Mouse (Mus musculus) heart, embryonic 11.5 days (tissue): ENCODE data around the gene Kif1c. TPM values are rescaled to one million over a fixed set of nuclear protein-coding genes. Genes with fewer than 3 reads are reported as not detected.

Experiments
- ATAC-seq: fragments of 200-750 bp; cut with Nextera tagmentation; replicated peaks from 2 replicates; pipeline ENCODE4 v1.8.0; 2017; ENCODE audit warnings: moderate library complexity; ENCODE audit not compliant: insufficient number of reproducible peaks, low FRiP score, low TSS enrichment
- H3K27ac ChIP-seq: fragments of 300-500 bp; sonication (generic); 2 replicates; pipeline ENCODE4 v1.5.1; 2014; ENCODE audit warnings: mild to moderate bottlenecking, low read depth, low read length
- H3K27me3 ChIP-seq: fragments of 300-500 bp; sonication (generic); 2 replicates; pipeline ENCODE4 v1.6.1; 2014; ENCODE audit warnings: mild to moderate bottlenecking, low read length, mixed read lengths; ENCODE audit not compliant: control insufficient read depth, insufficient read depth
- H3K36me3 ChIP-seq: fragments of 300-500 bp; sonication (generic); 2 replicates; pipeline ENCODE4 v1.6.1; 2014; ENCODE audit warnings: mild to moderate bottlenecking, low read length, moderate library complexity, mixed read lengths; ENCODE audit not compliant: control insufficient read depth, insufficient read depth
- H3K4me1 ChIP-seq: fragments of 300-500 bp; sonication (generic); 2 replicates; pipeline ENCODE4 v1.6.1; 2014; ENCODE audit warnings: low read length; ENCODE audit not compliant: control insufficient read depth, insufficient read depth
- H3K4me2 ChIP-seq: fragments of 300-500 bp; sonication (generic); 2 replicates; pipeline ENCODE4 v1.6.1; 2014; ENCODE audit warnings: mild to moderate bottlenecking, moderate library complexity
- H3K4me3 ChIP-seq: fragments of 300-500 bp; sonication (generic); 2 replicates; pipeline ENCODE4 v1.5.1; 2014; ENCODE audit warnings: low read depth, low read length
- H3K9ac ChIP-seq: fragments of 300-500 bp; sonication (generic); 2 replicates; pipeline ENCODE4 v1.6.1; 2014; ENCODE audit warnings: mild to moderate bottlenecking, low read depth, low read length, moderate library complexity
- H3K9me3 ChIP-seq: fragments of 300-500 bp; sonication (generic); replicated peaks from 2 replicates; pipeline ENCODE4 v1.6.1; 2016; ENCODE audit warnings: low read length; ENCODE audit not compliant: control insufficient read depth
- WGBS: fragments of 180-500 bp; shearing (Covaris S2); extraction: QIAGEN DNeasy Blood & Tissue Kit; methylation state at CpG from one replicate; pipeline ENCODE4 v1.1.7; 2014; ENCODE audit not compliant: insufficient replicate concordance; 5-methylcytosine and 5-hydroxymethylcytosine counted together
- polyA plus RNA-seq: library from polyadenylated mRNA; unstranded; fragments of >200 nt; fragmentation: Nextera tagmentation; extraction: Ambion mirVana; gene quantifications from 2 replicates; pipeline ENCODE4 v1.2.1, GENCODE M21; 2014

Kif1c gene
- polyA plus RNA-seq, 1 experiment from 2014 or later = 11.4 TPM

GRCm38 (mm10) chr11:70699051-70699450 is 1.3 kb upstream of the Kif1c start:
- Histone ChIP-seq H3K27me3 (no peaks in the 10 kb centered on the region), H3K27ac (no peak overlapping the region), H3K4me3 (no peak overlapping the region), H3K4me2 (no peak overlapping the region), H3K9ac (no peak overlapping the region), H3K9me3 (no peaks in the 10 kb centered on the region), H3K36me3 (peaks cover 5% of the 10 kb centered on the region; the same call in 1 of the 2 replicates), H3K4me1 (peaks cover 20% of the 10 kb centered on the region)
- 62% methylated on average over 2 of the region's 2 CpGs for WGBS
- ATAC-seq = no peak

GRCm38 (mm10) chr11:70700613-70701012 is 265 bp downstream of the Kif1c start:
- peaks cover 18% of the 10 kb centered on the region for H3K36me3 ChIP-seq
- H3K27me3 ChIP-seq = no peaks in the 10 kb centered on the region
- peak overlapping the region; percentile 92 for H3K4me3 ChIP-seq
- H3K9me3 ChIP-seq = no peaks in the 10 kb centered on the region
- H3K9ac ChIP-seq = peak overlapping the region; percentile 95
- under 1% methylated on average over 34 of the region's 34 CpGs for WGBS
- H3K4me2 ChIP-seq = peak overlapping the region; percentile 92
- ATAC-seq = peak; percentile 37
- H3K27ac ChIP-seq = peak overlapping the region; percentile 94
- peaks cover 20% of the 10 kb centered on the region for H3K4me1 ChIP-seq

GRCm38 (mm10) chr11:70701221-70701955 is 1.0 kb downstream of the Kif1c start:
- Histone ChIP-seq H3K9me3 (no peaks in the 10 kb centered on the region), H3K4me1 (peaks cover 20% of the 10 kb centered on the region), H3K27ac (peak overlapping the region; percentile 94), H3K36me3 (peaks cover 21% of the 10 kb centered on the region), H3K4me3 (peak overlapping the region; percentile 92), H3K4me2 (peak overlapping the region; percentile 92), H3K9ac (peak overlapping the region; percentile 95), H3K27me3 (no peaks in the 10 kb centered on the region)
- 11% methylated on average over 10 of the region's 10 CpGs for WGBS
- ATAC-seq = no peak

GRCm38 (mm10) chr11:70701984-70702733 is 1.8 kb downstream of the Kif1c start:
- Histone ChIP-seq H3K9me3 (no peaks in the 10 kb centered on the region), H3K4me1 (peaks cover 20% of the 10 kb centered on the region), H3K27me3 (no peaks in the 10 kb centered on the region), H3K4me2 (peak overlapping the region; percentile 92), H3K36me3 (peaks cover 21% of the 10 kb centered on the region), H3K4me3 (peak overlapping the region; percentile 92), H3K27ac (peak overlapping the region; percentile 94), H3K9ac (peak overlapping the region; percentile 95)
- ATAC-seq = no peak
- 64% methylated on average over 6 of the region's 6 CpGs for WGBS

GRCm38 (mm10) chr11:70702781-70703180 is 2.4 kb downstream of the Kif1c start:
- Histone ChIP-seq H3K9ac (peak overlapping the region; percentile 95), H3K4me3 (no peak overlapping the region), H3K9me3 (no peaks in the 10 kb centered on the region), H3K27me3 (no peaks in the 10 kb centered on the region), H3K4me1 (peaks cover 20% of the 10 kb centered on the region), H3K27ac (peak overlapping the region; percentile 94), H3K4me2 (peak overlapping the region; percentile 92), H3K36me3 (peaks cover 25% of the 10 kb centered on the region)
- no peak for ATAC-seq
- 57% methylated on average over 6 of the region's 6 CpGs for WGBS

GRCm38 (mm10) chr11:70706127-70706526 is 5.8 kb downstream of the Kif1c start:
- Histone ChIP-seq H3K9ac (no peak overlapping the region), H3K27ac (no peak overlapping the region), H3K27me3 (no peaks in the 10 kb centered on the region), H3K9me3 (no peaks in the 10 kb centered on the region), H3K36me3 (peaks cover 49% of the 10 kb centered on the region), H3K4me3 (no peak overlapping the region), H3K4me1 (peaks cover 17% of the 10 kb centered on the region), H3K4me2 (no peak overlapping the region)
- no peak for ATAC-seq
- WGBS = 77% methylated on average over 3 of the region's 3 CpGs

- H3K27ac ChIP-seq = no peak overlapping the region
- ATAC-seq = no peak
- no peaks in the 10 kb centered on the region for H3K9me3 ChIP-seq
- 88% methylated on average over 10 of the region's 10 CpGs for WGBS
- H3K4me1 ChIP-seq = no peaks in the 10 kb centered on the region
- no peak overlapping the region for H3K4me2 ChIP-seq
- H3K9ac ChIP-seq = no peak overlapping the region
- H3K4me3 ChIP-seq = no peak overlapping the region
- peaks cover 40% of the 10 kb centered on the region for H3K36me3 ChIP-seq
- no peaks in the 10 kb centered on the region for H3K27me3 ChIP-seq
Measured at GRCm38 (mm10) chr11:70711026-70711425, 10.7 kb downstream of the Kif1c start.

GRCm38 (mm10) chr11:70713222-70713621 is 12.9 kb downstream of the Kif1c start:
- no peak overlapping the region for H3K4me2 ChIP-seq
- H3K4me1 ChIP-seq = no peaks in the 10 kb centered on the region
- H3K36me3 ChIP-seq = peaks cover 38% of the 10 kb centered on the region
- H3K27me3 ChIP-seq = no peaks in the 10 kb centered on the region
- no peaks in the 10 kb centered on the region for H3K9me3 ChIP-seq
- ATAC-seq = no peak
- no peak overlapping the region for H3K4me3 ChIP-seq
- 81% methylated on average over 6 of the region's 6 CpGs for WGBS
- H3K9ac ChIP-seq = no peak overlapping the region
- H3K27ac ChIP-seq = no peak overlapping the region
